Mouse (Mus musculus): ENCODE results near the gene D430041D05Rik.

Gene D430041D05Rik

DNA sequence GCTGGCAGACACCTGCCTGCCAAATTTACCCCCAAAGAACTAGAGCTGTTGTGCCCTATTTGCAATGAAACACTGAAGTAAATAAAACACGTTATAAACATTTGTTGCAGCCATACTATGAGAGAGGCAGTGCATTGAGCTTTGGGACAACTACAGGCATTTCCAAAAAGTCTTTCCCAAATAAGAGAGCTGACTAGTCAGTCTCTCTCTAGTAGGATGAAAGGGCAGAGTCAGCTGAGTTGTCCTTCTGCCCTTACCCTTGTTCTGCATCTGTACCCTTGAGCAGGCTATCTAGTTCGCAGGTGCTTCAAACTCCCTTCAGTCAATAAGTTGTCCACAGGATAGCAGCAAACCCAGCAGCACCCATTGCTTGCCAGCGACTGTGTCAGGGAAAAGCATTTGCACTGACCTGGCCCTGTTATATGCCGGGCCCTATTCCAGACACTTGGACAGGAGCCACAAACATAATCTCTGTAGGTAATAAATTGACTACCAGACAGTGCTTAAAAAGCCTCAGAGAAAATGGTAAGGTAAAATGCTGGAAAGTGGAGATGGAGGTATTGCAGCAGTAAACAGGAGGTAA is at the start of gene D430041D05Rik:
D430041D05Rik (minus strand) TSS at position 51 of the 583 bp plus-strand sequence.
- DNase-seq (ENCODE audit: inconsistent ontology term): no peak

GRCm38 (mm10) chr2:104460021-104460420 is 49.2 kb upstream of the D430041D05Rik start:
- DNase-seq (ENCODE audit: inconsistent ontology term): no peak

- DNase-seq (ENCODE audit: inconsistent ontology term): peak; percentile 25
Measured at GRCm38 (mm10) chr2:104458569-104459332, 47.9 kb upstream of the D430041D05Rik start.

- no peak for DNase-seq (ENCODE audit: inconsistent ontology term)
Measured at GRCm38 (mm10) chr2:104457106-104457505, 46.3 kb upstream of the D430041D05Rik start.

- DNase-seq (ENCODE audit: inconsistent ontology term): no peak
Measured at GRCm38 (mm10) chr2:104450685-104451084, 39.9 kb upstream of the D430041D05Rik start.

GRCm38 (mm10) chr2:104449191-104449590 is 38.4 kb upstream of the D430041D05Rik start:
- DNase-seq (ENCODE audit: inconsistent ontology term): peak; percentile 67

- DNase-seq (ENCODE audit: inconsistent ontology term): no peak
Measured at GRCm38 (mm10) chr2:104448201-104448600, 37.4 kb upstream of the D430041D05Rik start.

DNA sequence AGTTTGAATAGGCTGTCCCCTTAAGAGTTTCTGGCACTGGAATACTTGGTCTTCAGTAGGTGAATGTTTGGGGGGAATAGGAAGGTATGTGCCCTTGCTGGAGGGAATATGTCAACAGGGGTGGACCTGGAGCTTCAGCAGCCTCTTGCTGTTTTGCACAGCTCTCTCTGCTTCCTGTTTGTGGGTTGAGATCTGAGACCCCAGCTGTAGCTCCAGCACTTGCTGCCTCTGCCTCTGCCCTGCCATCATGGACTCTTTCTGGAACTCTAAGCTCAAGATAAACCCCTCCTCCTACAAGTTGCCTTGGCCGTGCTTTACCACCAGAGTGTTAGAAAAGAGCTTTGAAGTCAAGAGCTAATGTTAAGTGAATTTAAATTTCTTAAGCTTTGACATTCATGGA is 35.2 kb upstream of the D430041D05Rik start:
- DNase-seq (ENCODE audit: inconsistent ontology term): no peak

- DNase-seq (ENCODE audit: inconsistent ontology term): peak; percentile 62
Measured at GRCm38 (mm10) chr2:104444776-104445175, 34.0 kb upstream of the D430041D05Rik start.

- DNase-seq (ENCODE audit: inconsistent ontology term): no peak
Measured at GRCm38 (mm10) chr2:104442341-104442740, 31.5 kb upstream of the D430041D05Rik start.

DNA sequence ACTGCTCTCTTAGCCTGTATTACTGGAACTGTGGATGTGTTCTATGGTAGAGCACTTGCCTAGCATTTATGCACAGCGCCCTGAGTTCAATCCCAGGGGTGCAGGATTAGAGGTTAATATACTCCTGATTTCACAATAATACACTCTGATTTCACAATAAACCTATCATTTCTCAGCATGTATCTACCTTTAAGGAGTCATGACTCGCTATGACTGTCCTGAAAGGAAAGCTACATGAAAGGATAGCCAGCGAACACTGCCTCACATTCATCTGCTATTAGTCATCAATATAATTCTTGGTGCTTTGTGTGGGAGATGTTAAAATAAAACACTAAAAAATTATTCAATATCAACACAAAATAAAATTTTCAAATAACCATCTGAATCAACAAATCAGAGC is 25.4 kb upstream of the D430041D05Rik start:
- DNase-seq (ENCODE audit: inconsistent ontology term): peak; percentile 53

DNA sequence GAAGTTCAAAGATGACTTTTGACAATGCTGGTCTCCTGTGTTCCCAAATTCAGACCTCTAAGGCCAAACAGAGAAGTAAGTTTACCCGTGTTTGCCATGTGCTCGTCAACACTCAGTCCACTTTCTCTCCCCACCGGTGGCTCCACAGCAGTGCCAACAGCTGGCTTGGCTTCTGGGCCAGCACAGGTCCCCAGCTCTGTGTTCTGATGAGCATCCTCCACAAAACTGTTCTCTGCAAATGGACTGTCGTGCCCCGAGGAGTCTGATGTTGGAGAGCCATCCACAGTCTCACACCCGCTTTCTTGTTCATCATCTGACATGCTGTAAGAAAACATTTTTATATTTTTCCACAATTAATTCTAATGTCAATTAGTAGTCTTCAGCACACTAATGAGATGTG is 20.3 kb upstream of the D430041D05Rik start:
- no peak for DNase-seq (ENCODE audit: inconsistent ontology term)

GRCm38 (mm10) chr2:104430566-104430965 is 19.8 kb upstream of the D430041D05Rik start:
- DNase-seq (ENCODE audit: inconsistent ontology term): no peak

GRCm38 (mm10) chr2:104426112-104426511 is 15.3 kb upstream of the D430041D05Rik start:
- DNase-seq (ENCODE audit: inconsistent ontology term): no peak

DNA sequence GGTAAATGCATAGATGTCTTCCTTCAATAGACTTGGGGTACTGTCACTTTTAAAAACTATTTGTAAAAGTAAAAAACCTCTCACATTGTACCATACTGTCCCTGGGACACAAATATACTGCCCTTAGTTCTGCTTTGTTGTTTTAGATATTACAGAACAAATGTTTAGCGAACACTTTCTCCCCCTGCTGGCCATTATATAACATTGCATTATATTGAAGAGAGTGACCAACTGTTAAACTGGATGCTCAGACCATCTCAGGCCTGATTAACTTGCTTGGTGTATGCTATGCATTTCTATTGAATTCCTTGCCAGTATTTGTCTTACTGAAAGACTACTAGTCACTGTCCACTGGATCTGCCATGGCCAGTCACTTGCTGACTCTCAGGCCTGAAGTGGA is 11.4 kb upstream of the D430041D05Rik start:
- peak; percentile 24 for DNase-seq (ENCODE audit: inconsistent ontology term)

DNA sequence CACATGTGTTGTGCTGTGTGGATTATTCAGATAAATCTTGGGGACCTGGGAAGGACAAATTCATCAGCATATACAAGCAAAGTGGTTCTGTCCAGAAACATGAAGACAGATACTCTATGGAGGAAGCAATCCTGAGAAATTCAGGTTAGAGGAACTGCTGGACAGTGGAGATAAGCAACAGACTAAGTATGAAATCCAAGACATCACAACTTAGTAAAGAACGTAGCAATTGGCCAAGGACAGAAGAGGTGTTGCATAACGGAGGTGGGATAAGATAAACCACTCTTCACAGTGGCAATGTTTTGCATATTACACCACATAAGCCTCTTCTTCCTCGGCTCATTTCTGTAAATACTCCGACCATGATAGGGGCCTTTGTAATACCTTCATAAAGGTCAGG is 10.0 kb upstream of the D430041D05Rik start:
- no peak for DNase-seq (ENCODE audit: inconsistent ontology term)

GRCm38 (mm10) chr2:104419999-104420398 is 9.2 kb upstream of the D430041D05Rik start:
- DNase-seq (ENCODE audit: inconsistent ontology term): no peak

DNA sequence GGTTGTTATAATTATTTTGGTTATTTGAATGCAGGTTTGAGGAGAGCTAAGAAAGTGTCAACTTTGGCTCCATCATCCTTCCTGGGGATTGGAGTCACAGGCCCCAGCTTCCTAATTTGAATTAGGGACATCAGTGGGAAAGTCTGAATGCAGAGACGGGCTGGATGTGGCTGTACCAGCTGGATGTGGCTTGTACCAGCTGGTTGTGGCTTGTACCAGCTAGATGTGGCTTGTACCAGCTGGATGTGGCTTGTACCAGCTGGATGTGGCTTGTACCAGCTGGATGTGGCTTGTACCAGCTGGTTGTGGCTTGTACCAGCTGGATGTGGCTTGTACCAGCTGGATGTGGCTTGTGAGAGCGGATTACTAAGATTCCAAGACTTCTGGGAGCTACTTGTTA is 8.6 kb upstream of the D430041D05Rik start:
- no peak for DNase-seq (ENCODE audit: inconsistent ontology term)

GRCm38 (mm10) chr2:104413011-104413410 is 2.2 kb upstream of the D430041D05Rik start:
- no peak for DNase-seq (ENCODE audit: inconsistent ontology term)

DNA sequence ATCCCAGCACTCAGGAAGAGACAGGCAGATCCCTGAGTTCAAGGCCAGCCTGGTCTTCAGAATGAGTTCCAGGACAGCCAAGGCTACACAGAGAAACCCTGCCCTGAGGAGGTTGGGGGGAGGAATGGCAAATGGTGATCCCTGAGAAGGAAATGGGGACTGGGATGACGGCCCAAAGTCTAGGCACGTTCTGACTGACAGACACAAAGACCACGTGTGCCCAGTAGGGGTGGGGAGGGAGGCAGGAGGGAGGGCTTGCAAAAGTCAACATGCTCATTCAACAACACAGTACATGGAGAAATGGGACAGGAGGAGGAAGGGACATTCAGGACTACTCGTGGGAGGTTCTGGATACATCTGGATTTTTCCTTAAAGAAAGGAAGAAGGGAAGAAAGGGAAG is 1.7 kb upstream of the D430041D05Rik start:
- no peak for DNase-seq (ENCODE audit: inconsistent ontology term)

- DNase-seq (ENCODE audit: inconsistent ontology term): no peak
Measured at GRCm38 (mm10) chr2:104411806-104412205, 993 bp upstream of the D430041D05Rik start.

DNA sequence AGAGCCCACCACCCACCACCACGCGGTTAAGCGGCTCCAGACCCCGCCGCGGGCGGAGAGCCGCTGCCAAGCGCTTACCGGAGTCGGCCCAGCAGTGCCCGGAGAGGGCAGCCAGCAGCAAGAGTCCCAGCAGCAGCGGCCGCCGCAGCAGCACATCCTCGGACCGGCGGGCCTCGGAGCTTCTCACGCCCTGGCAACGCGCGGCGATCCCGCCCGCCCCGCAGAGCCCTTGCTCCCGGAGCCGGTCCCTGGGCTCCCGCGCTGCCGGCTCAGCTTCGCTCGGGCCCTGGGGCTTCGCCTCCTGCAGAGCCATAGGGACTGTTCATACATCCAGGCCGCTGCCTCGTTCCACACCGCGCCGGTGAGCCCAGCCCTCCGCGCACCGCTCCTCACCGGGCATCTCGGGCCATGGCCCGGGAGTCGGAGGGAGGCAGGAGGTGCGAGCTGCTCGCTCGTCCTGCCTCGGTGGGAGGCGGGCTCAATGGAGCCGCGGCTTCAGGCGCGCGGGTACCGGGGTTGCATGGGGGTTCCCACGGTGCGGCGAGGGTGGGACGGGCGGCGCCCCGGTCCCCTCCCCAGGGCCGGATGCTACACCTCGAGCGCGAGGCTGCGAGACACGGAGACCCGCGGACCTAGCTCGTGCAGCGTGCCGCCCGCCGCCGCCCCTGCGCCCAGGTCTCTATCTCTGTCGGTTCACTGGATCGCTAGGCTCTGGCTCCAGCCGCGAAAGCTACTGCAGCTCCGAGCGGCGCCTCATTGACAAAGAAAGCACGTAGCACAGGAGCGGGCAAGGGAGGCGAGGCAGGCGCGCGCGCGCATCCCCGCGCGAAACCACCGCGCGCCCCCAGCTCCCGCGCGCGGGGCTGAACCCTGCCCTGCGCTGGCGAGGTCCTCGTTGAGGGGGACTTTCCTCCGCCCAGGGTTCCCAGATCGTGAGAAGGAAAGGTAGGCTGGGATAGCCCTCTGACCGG is 677 bp downstream of the D430041D05Rik start:
- peak; percentile 50 for DNase-seq (ENCODE audit: inconsistent ontology term)

All from Muller cell, postnatal 12 days (primary cell).